Mouse (Mus musculus) forebrain, embryonic 13.5 days (tissue): ENCODE data around the gene Smndc1. TPM values are rescaled to one million over a fixed set of nuclear protein-coding genes. Genes with fewer than 3 reads are reported as not detected.
A peak's percentile ranks its signal among the peaks of the same experiment; 100 is the strongest.

ENCODE experiments used
- ATAC-seq: fragments of 200-750 bp; cut with Nextera tagmentation; 2 replicates; pipeline ENCODE4 v1.8.0; 2017
- H3K27ac ChIP-seq: fragments of 300-500 bp; sonication (generic); 2 replicates; pipeline ENCODE4 v1.5.1; 2015; ENCODE audit warnings: inconsistent platforms, mild to moderate bottlenecking, moderate library complexity
- H3K27me3 ChIP-seq: fragments of 300-500 bp; sonication (generic); 2 replicates; pipeline ENCODE4 v1.6.1; 2015; ENCODE audit warnings: mild to moderate bottlenecking, inconsistent platforms
- H3K36me3 ChIP-seq: fragments of 300-500 bp; sonication (generic); 2 replicates; pipeline ENCODE4 v1.6.1; 2015; ENCODE audit warnings: mild to moderate bottlenecking, inconsistent platforms; ENCODE audit not compliant: poor library complexity, severe bottlenecking
- H3K4me1 ChIP-seq: fragments of 300-500 bp; sonication (generic); 2 replicates; pipeline ENCODE4 v1.6.1; 2015; ENCODE audit warnings: inconsistent platforms
- H3K4me2 ChIP-seq: fragments of 300-500 bp; sonication (generic); 2 replicates; pipeline ENCODE4 v1.6.1; 2015; ENCODE audit warnings: inconsistent platforms, mild to moderate bottlenecking, moderate library complexity
- H3K4me3 ChIP-seq: fragments of 300-500 bp; sonication (generic); 2 replicates; pipeline ENCODE4 v1.5.1; 2015; ENCODE audit warnings: mild to moderate bottlenecking, inconsistent platforms
- H3K9ac ChIP-seq: fragments of 300-500 bp; sonication (generic); 2 replicates; pipeline ENCODE4 v1.6.1; 2015; ENCODE audit warnings: mild to moderate bottlenecking, inconsistent platforms
- H3K9me3 ChIP-seq: fragments of 300-500 bp; sonication (generic); replicated peaks from 2 replicates; pipeline ENCODE4 v1.6.1; 2016; ENCODE audit warnings: inconsistent platforms
- WGBS: fragments of 180-500 bp; shearing (Covaris S2); methylation state at CpG from one replicate; pipeline ENCODE4 v1.1.7; 2015; 5-methylcytosine and 5-hydroxymethylcytosine counted together
- polyA plus RNA-seq: library from polyadenylated mRNA; unstranded; fragments of >200 nt; fragmentation: Nextera tagmentation; extraction: Ambion mirVana; gene quantifications from 2 replicates; pipeline ENCODE4 v1.2.1, GENCODE M21; 2015

The Smndc1 gene
- polyA plus RNA-seq, 1 experiment from 2014 or later, result 50.9 TPM

- H3K36me3 ChIP-seq, result no peaks in the 10 kb centered on the region
- 0 out of 2 replicates have a peak, but pooled peaks cover 5% of the 10 kb centered on the region for H3K27me3 ChIP-seq
- H3K4me3 ChIP-seq, result no peak overlapping the region
- H3K4me1 ChIP-seq, result peaks cover 26% of the 10 kb centered on the region
- no peak overlapping the region for H3K27ac ChIP-seq
- WGBS, result 36% methylated on average over 18 of the region's 19 CpGs
- no peak for ATAC-seq
- H3K9ac ChIP-seq, result no peak overlapping the region
- no peaks in the 10 kb centered on the region for H3K9me3 ChIP-seq
- no peak overlapping the region for H3K4me2 ChIP-seq
These were observed 33.0 kb upstream of the Smndc1 start for GRCm38 (mm10) chr19:53423341-53423753.

- Histone ChIP-seq H3K4me1 (peaks cover 21% of the 10 kb centered on the region), H3K4me2 (no peak overlapping the region), H3K9me3 (no peaks in the 10 kb centered on the region), H3K9ac (no peak overlapping the region), H3K4me3 (no peak overlapping the region), H3K27ac (no peak overlapping the region), H3K27me3 (0 out of 2 replicates have a peak, but pooled peaks cover 5% of the 10 kb centered on the region), H3K36me3 (no peaks in the 10 kb centered on the region)
- ATAC-seq, result no peak
- WGBS, result 76% methylated on average over 18 of the region's 18 CpGs
These were observed 32.3 kb upstream of the Smndc1 start for GRCm38 (mm10) chr19:53422358-53423308.

- ATAC-seq, result peak; percentile 28
- Histone ChIP-seq H3K27ac (no peak overlapping the region), H3K4me3 (peak overlapping the region; percentile 44), H3K9ac (no peak overlapping the region), H3K9me3 (no peaks in the 10 kb centered on the region), H3K4me1 (peaks cover 13% of the 10 kb centered on the region), H3K4me2 (peak overlapping the region; percentile 86), H3K27me3 (0 out of 2 replicates have a peak, but pooled peaks cover 5% of the 10 kb centered on the region), H3K36me3 (no peaks in the 10 kb centered on the region)
- WGBS, result 1% methylated on average over 6 of the region's 6 CpGs
These were observed 31.3 kb upstream of the Smndc1 start for GRCm38 (mm10) chr19:53421583-53422188.

GRCm38 (mm10) chr19:53420924-53421582, 30.7 kb upstream of the Smndc1 start:
- Histone ChIP-seq H3K9me3 (no peaks in the 10 kb centered on the region), H3K36me3 (no peaks in the 10 kb centered on the region), H3K27ac (peak overlapping the region; percentile 40), H3K9ac (peak overlapping the region; percentile 57), H3K27me3 (0 out of 2 replicates have a peak, but pooled peaks cover 5% of the 10 kb centered on the region), H3K4me3 (peak overlapping the region; percentile 44), H3K4me2 (peak overlapping the region; percentile 86), H3K4me1 (peaks cover 13% of the 10 kb centered on the region)
- under 1% methylated on average over 19 of the region's 19 CpGs for WGBS
- ATAC-seq, result peak; percentile 97

GRCm38 (mm10) chr19:53419834-53420233, 29.5 kb upstream of the Smndc1 start:
- Histone ChIP-seq H3K4me3 (no peak overlapping the region), H3K4me2 (no peak overlapping the region), H3K4me1 (peaks cover 13% of the 10 kb centered on the region), H3K27ac (no peak overlapping the region), H3K9ac (no peak overlapping the region), H3K9me3 (no peaks in the 10 kb centered on the region), H3K36me3 (no peaks in the 10 kb centered on the region), H3K27me3 (0 out of 2 replicates have a peak, but pooled peaks cover 5% of the 10 kb centered on the region)
- no peak for ATAC-seq
- 62% methylated on average over 5 of the region's 5 CpGs for WGBS

- Histone ChIP-seq H3K4me3 (no peak overlapping the region), H3K27ac (no peak overlapping the region), H3K4me2 (no peak overlapping the region), H3K9ac (no peak overlapping the region), H3K4me1 (peaks cover 22% of the 10 kb centered on the region), H3K36me3 (no peaks in the 10 kb centered on the region), H3K27me3 (no peaks in the 10 kb centered on the region), H3K9me3 (no peaks in the 10 kb centered on the region)
- WGBS, result 88% methylated on average over 17 of the region's 17 CpGs
- no peak for ATAC-seq
These were observed 24.8 kb upstream of the Smndc1 start for GRCm38 (mm10) chr19:53415198-53415597.

- ATAC-seq, result no peak
- no peaks in the 10 kb centered on the region for H3K9me3 ChIP-seq
- peaks cover 26% of the 10 kb centered on the region for H3K4me1 ChIP-seq
- WGBS, result 90% methylated on average over 11 of the region's 11 CpGs
- H3K4me3 ChIP-seq, result no peak overlapping the region
- no peak overlapping the region for H3K27ac ChIP-seq
- H3K36me3 ChIP-seq, result no peaks in the 10 kb centered on the region
- H3K27me3 ChIP-seq, result no peaks in the 10 kb centered on the region
- H3K9ac ChIP-seq, result no peak overlapping the region
- H3K4me2 ChIP-seq, result no peak overlapping the region
These were observed 24.3 kb upstream of the Smndc1 start for GRCm38 (mm10) chr19:53414650-53415049.

- no peaks in the 10 kb centered on the region for H3K27me3 ChIP-seq
- no peak overlapping the region for H3K4me3 ChIP-seq
- H3K4me1 ChIP-seq, result peaks cover 26% of the 10 kb centered on the region
- no peaks in the 10 kb centered on the region for H3K36me3 ChIP-seq
- H3K4me2 ChIP-seq, result no peak overlapping the region
- H3K9ac ChIP-seq, result no peak overlapping the region
- ATAC-seq, result no peak
- WGBS, result 90% methylated on average over 15 of the region's 15 CpGs
- no peak overlapping the region for H3K27ac ChIP-seq
- H3K9me3 ChIP-seq, result no peaks in the 10 kb centered on the region
These were observed 23.4 kb upstream of the Smndc1 start for GRCm38 (mm10) chr19:53413617-53414380.

GRCm38 (mm10) chr19:53412149-53412848, 21.9 kb upstream of the Smndc1 start:
- no peak overlapping the region for H3K4me3 ChIP-seq
- 8% methylated on average over 6 of the region's 6 CpGs for WGBS
- H3K27me3 ChIP-seq, result no peaks in the 10 kb centered on the region
- peaks cover 26% of the 10 kb centered on the region for H3K4me1 ChIP-seq
- H3K9ac ChIP-seq, result no peak overlapping the region
- H3K36me3 ChIP-seq, result no peaks in the 10 kb centered on the region
- H3K27ac ChIP-seq, result no peak overlapping the region
- no peaks in the 10 kb centered on the region for H3K9me3 ChIP-seq
- ATAC-seq, result no peak
- no peak overlapping the region for H3K4me2 ChIP-seq

GRCm38 (mm10) chr19:53409663-53410307, 19.4 kb upstream of the Smndc1 start:
- Histone ChIP-seq H3K4me2 (no peak overlapping the region), H3K4me3 (no peak overlapping the region), H3K4me1 (peaks cover 26% of the 10 kb centered on the region), H3K9ac (no peak overlapping the region; the same call in 1 of the 2 replicates), H3K27me3 (no peaks in the 10 kb centered on the region), H3K9me3 (no peaks in the 10 kb centered on the region; the same call in 1 of the 2 replicates), H3K27ac (no peak overlapping the region), H3K36me3 (no peaks in the 10 kb centered on the region)
- 66% methylated on average over 17 of the region's 17 CpGs for WGBS
- ATAC-seq, result no peak
